Mouse (Mus musculus): Measurements from ENCODE around the gene Zbed4. TPM values are rescaled to one million over a fixed set of nuclear protein-coding genes. Genes with fewer than 3 reads are reported as not detected.
"Not testable (repeated sequence)": the region's sequence is repeated elsewhere in the genome, so short reads cannot be mapped to it uniquely, and the experiment has no call there.

The Zbed4 gene
- 10 to 100 TPM in 3 of 4 experiments, 1 to 10 TPM in 1; 8.5 to 11.5 (median 10.9) TPM for total RNA-seq (2022)

GRCm38 (mm10) chr15:88751564-88752402, at the start of gene Zbed4:
Gene Zbed4, plus strand, starts transcription at chr15:88751660.
- DNase-seq (ENCODE audit: low spot score in 2 of 2): peak; percentile 18 to 19

- DNase-seq (ENCODE audit: low spot score in 2 of 2): no peak
These were observed 49.0 kb upstream of the Zbed4 start for GRCm38 (mm10) chr15:88702501-88702900.

GRCm38 (mm10) chr15:88704284-88704683, 47.2 kb upstream of the Zbed4 start:
- DNase-seq (ENCODE audit: low spot score in 2 of 2): no peak

GRCm38 (mm10) chr15:88706320-88706719, 45.1 kb upstream of the Zbed4 start:
- DNase-seq (ENCODE audit: low spot score in 2 of 2): no peak

GRCm38 (mm10) chr15:88706987-88707386, 44.5 kb upstream of the Zbed4 start:
- not testable (repeated sequence) for DNase-seq (ENCODE audit: low spot score in 2 of 2)

GRCm38 (mm10) chr15:88708204-88708603, 43.3 kb upstream of the Zbed4 start:
- no peak for DNase-seq (ENCODE audit: low spot score in 2 of 2)

- DNase-seq (ENCODE audit: low spot score in 2 of 2): no peak
These were observed 42.6 kb upstream of the Zbed4 start for GRCm38 (mm10) chr15:88708657-88709511.

- DNase-seq (ENCODE audit: low spot score in 2 of 2): no peak
These were observed 41.6 kb upstream of the Zbed4 start for GRCm38 (mm10) chr15:88709878-88710277.

- DNase-seq (ENCODE audit: low spot score in 2 of 2): no peak
These were observed 39.0 kb upstream of the Zbed4 start for GRCm38 (mm10) chr15:88712501-88712900.

GRCm38 (mm10) chr15:88714021-88714589, 37.4 kb upstream of the Zbed4 start:
- no peak for DNase-seq (ENCODE audit: low spot score in 2 of 2)

- DNase-seq (ENCODE audit: low spot score in 2 of 2): no peak
These were observed 35.1 kb upstream of the Zbed4 start for GRCm38 (mm10) chr15:88716350-88716749.

- no peak for DNase-seq (ENCODE audit: low spot score in 2 of 2)
These were observed 34.2 kb upstream of the Zbed4 start for GRCm38 (mm10) chr15:88717239-88717638.

- DNase-seq (ENCODE audit: low spot score in 2 of 2): no peak
These were observed 28.3 kb upstream of the Zbed4 start for GRCm38 (mm10) chr15:88723205-88723604.

- DNase-seq (ENCODE audit: low spot score in 2 of 2): no peak
These were observed 27.1 kb upstream of the Zbed4 start for GRCm38 (mm10) chr15:88724311-88724710.

- no peak for DNase-seq (ENCODE audit: low spot score in 2 of 2)
These were observed 26.4 kb upstream of the Zbed4 start for GRCm38 (mm10) chr15:88725036-88725435.

- no peak for DNase-seq (ENCODE audit: low spot score in 2 of 2)
These were observed 24.3 kb upstream of the Zbed4 start for GRCm38 (mm10) chr15:88727204-88727603.

GRCm38 (mm10) chr15:88730717-88731116, 20.7 kb upstream of the Zbed4 start:
- DNase-seq (ENCODE audit: low spot score in 2 of 2): no peak

GRCm38 (mm10) chr15:88732405-88733020, 18.9 kb upstream of the Zbed4 start:
- DNase-seq (ENCODE audit: low spot score in 2 of 2): no peak

GRCm38 (mm10) chr15:88733041-88733751, 18.3 kb upstream of the Zbed4 start:
- peak; percentile 37 to 40 for DNase-seq (ENCODE audit: low spot score in 2 of 2)

GRCm38 (mm10) chr15:88733834-88734571, 17.5 kb upstream of the Zbed4 start, which contains the start of gene Brd1:
Gene Brd1, minus strand, starts transcription at chr15:88734233.
- peak; percentile 56 to 63 for DNase-seq (ENCODE audit: low spot score in 2 of 2)

Data from left cerebral cortex, adult 8-10 months (tissue).